Mouse (Mus musculus) leukemia stem cell, adult 10-12 weeks (primary cell): Measurements from ENCODE around the gene Ptpn14. TPM values are rescaled to one million over a fixed set of nuclear protein-coding genes. Genes with fewer than 3 reads are reported as not detected.

ENCODE experiments used
- polyA plus RNA-seq: library from polyadenylated mRNA; stranded (reverse); fragments of >175 nt; gene quantifications from 2 replicates; pipeline ENCODE4 v1.2.3, GENCODE M21; 2012; ENCODE audit warnings: low replicate concordance

Gene Ptpn14
- 6.3 and 10.3 TPM in 2 replicates for polyA plus RNA-seq

DNA sequence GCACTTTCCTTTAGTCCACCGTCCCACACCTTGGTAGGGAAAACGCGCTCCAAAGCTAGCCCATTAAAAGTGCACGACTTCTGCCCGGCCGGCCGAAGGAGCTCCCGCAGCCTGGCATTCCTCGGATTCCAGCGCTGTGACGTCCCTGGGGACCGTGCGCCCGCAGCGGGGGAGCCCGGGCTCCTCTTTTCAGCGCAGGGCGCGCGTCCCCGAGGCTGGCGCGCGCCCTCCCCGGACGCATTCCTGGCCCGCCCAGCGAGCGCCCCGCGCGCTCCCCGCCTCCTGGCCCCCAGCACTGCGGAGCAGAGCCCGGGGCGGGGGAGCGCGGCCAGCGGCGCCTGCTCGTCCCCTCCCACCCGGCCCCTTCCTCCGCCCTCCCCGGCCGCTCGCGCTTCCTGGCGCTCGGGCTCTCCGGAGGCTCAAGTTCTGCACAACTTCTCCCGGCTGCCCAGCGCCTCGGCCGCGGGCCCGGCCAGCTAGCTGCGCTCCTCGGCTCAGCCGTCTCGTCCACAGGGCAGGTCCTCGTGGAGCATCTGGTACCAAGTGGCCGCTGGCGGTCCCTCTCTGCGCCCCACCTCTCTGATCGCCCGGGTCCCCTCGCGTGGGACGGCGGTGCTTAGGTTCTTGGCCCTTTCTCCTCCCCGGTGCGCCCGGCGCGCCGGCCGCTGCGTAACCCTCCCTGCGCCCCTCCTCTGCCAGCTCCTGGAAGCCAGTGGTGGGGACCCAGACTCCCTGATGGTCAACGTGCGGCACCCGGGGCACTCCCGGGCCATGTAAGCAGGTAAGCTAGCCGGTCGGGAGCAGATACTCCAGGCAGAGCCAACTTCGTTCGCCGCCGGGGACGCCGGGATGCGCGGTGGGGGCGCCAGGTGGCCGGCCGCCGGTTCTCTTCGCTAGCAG, at the start of gene Ptpn14:
Gene Ptpn14, plus strand, starts transcription at position 385 of the 900 bp plus-strand sequence.

DNA sequence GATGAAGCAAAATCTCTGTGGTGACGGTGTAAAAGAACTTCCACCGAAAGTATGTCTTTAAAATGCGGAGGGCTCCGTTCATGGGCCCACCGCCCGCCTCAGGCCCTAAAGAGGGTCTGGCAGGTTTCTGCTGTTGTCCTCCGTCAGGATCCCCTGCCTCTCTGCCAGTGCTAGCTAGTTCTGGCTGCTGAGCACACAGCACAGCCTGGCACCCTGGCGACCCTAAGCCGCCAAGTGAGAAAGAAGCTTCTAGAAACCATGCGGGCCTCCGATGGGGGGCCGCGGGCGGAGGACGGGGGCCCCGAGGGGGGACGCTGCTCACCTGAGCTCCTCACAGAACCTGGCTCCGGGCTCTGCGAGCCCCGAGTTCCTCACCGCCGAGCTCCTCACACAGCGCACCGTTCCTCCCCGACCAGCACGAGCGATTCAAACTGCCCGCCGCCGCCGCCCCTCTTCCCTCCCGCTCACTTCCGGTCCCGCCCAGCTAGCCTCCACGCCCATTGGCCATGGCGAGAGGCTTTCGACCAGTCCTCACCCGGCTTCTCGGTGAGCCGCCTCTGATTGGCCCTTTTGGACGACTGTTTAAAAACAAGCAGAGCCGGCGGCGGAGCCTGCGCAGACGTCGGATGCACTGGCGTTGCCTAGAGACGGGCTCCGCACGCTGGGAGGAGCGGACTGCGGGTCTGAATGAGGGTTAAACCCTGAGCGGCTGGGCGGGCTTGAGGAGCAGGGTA, 40.2 kb upstream of the Ptpn14 start, which contains the start of gene Cenpf:
Gene Cenpf, minus strand, starts transcription at position 433 of the 734 bp plus-strand sequence.

DNA sequence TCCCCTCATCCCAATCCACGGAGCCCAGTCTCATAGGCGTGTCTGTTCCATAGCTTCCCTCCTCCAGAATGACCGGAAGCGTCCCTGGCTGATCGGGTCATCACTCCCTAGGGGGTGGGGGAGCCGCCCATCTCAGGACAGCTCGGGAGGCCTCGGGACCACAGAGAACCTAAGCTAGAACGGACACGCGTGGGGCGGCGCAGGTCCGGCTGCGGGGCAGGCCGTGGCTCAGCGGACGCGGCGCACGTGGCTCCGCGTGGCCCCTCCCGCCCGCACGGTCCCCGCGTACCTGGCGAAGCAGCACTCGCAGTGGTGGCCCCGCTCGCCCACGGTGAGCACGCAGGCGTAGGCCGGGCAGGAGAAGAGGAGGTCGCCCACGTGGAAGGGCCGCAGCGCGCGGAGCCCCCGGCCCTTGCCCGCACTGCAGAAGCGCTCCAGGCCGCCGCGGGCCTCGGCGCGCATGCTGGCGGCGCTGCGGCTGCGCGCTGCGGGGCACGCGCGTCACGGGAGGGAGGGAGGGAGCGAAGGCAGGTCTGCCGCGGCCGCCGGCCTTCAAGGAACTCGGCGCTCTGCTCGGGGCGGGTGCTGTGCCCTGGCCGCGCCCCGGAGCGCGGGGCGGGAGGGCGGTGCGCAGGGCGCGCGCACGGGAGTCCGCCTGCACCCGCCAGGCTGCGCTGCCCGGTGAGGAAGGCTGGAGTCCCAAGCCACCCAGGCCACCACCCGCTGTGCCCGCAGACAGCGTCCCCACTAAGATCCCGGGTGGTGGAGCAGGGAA, 193.9 kb downstream of the Ptpn14 start, which contains the start of gene Smyd2:
Gene Smyd2, minus strand, starts transcription at position 546 of the 775 bp plus-strand sequence.

Other genes starting within 250 kb of the Ptpn14 start
- gene Cenpf, start 40.2 kb upstream of the Ptpn14 start, polyA plus RNA-seq: 6.4 and 7.2 TPM in 2 replicates
- gene Smyd2, start 194.1 kb downstream of the Ptpn14 start, polyA plus RNA-seq: 10.5 and 14.0 TPM in 2 replicates